Mouse (Mus musculus): ENCODE measurements at regions not wholly inside any gene's neighbourhood (a gene's known extent, or its start where the extent isn't known, plus 50 kb on each side); places are given as distances from the start of the nearest gene placed in this dataset.
A peak's percentile ranks its signal among the peaks of the same experiment; 100 is the strongest.

- TF ChIP-seq GATA1 (IDR thresholded peaks at IDR 0.05; ENCODE audit: low read length): no peak
These were observed 263.5 kb downstream of the Tecrl start for GRCm38 (mm10) chr5:83091483-83091882.

GRCm38 (mm10) chr5:83054819-83055218, 300.2 kb downstream of the Tecrl start:
- TF ChIP-seq GATA1 (IDR thresholded peaks at IDR 0.05; ENCODE audit: low read length): no peak

GRCm38 (mm10) chr5:83047214-83047613, 307.8 kb downstream of the Tecrl start:
- TF ChIP-seq GATA1 (IDR thresholded peaks at IDR 0.05; ENCODE audit: low read length): no peak

- no peak for TF ChIP-seq GATA1 (IDR thresholded peaks at IDR 0.05; ENCODE audit: low read length)
These were observed 325.3 kb downstream of the Tecrl start for GRCm38 (mm10) chr5:83029703-83030102.

- no peak for TF ChIP-seq GATA1 (IDR thresholded peaks at IDR 0.05; ENCODE audit: low read length)
These were observed 349.0 kb downstream of the Tecrl start for GRCm38 (mm10) chr5:83006038-83006437.

GRCm38 (mm10) chr5:82989056-82989455, 365.9 kb downstream of the Tecrl start:
- no peak for TF ChIP-seq GATA1 (IDR thresholded peaks at IDR 0.05; ENCODE audit: low read length)

GRCm38 (mm10) chr5:82969315-82969714, 385.7 kb downstream of the Tecrl start:
- no peak for TF ChIP-seq GATA1 (IDR thresholded peaks at IDR 0.05; ENCODE audit: low read length)

GRCm38 (mm10) chr5:82966824-82967223, 388.2 kb downstream of the Tecrl start:
- no peak for TF ChIP-seq GATA1 (IDR thresholded peaks at IDR 0.05; ENCODE audit: low read length)

GRCm38 (mm10) chr5:82966180-82966579, 388.8 kb downstream of the Tecrl start:
- TF ChIP-seq GATA1 (IDR thresholded peaks at IDR 0.05; ENCODE audit: low read length): no peak

GRCm38 (mm10) chr5:82964513-82964912, 390.5 kb downstream of the Tecrl start:
- TF ChIP-seq GATA1 (IDR thresholded peaks at IDR 0.05; ENCODE audit: low read length): no peak

- no peak for TF ChIP-seq GATA1 (IDR thresholded peaks at IDR 0.05; ENCODE audit: low read length)
These were observed 399.0 kb downstream of the Tecrl start for GRCm38 (mm10) chr5:82956012-82956411.

- TF ChIP-seq GATA1 (IDR thresholded peaks at IDR 0.05; ENCODE audit: low read length): peak; percentile 11
These were observed 407.9 kb downstream of the Tecrl start for GRCm38 (mm10) chr5:82947060-82947459.

- TF ChIP-seq GATA1 (IDR thresholded peaks at IDR 0.05; ENCODE audit: low read length): no peak
These were observed 415.2 kb downstream of the Tecrl start for GRCm38 (mm10) chr5:82939786-82940185.

- TF ChIP-seq GATA1 (IDR thresholded peaks at IDR 0.05; ENCODE audit: low read length): no peak
These were observed 455.6 kb downstream of the Tecrl start for GRCm38 (mm10) chr5:82899347-82899746.

- no peak for TF ChIP-seq GATA1 (IDR thresholded peaks at IDR 0.05; ENCODE audit: low read length)
These were observed 456.1 kb downstream of the Tecrl start for GRCm38 (mm10) chr5:82898912-82899311.

GRCm38 (mm10) chr5:82898389-82898788, 456.6 kb downstream of the Tecrl start:
- no peak for TF ChIP-seq GATA1 (IDR thresholded peaks at IDR 0.05; ENCODE audit: low read length)

- no peak for TF ChIP-seq GATA1 (IDR thresholded peaks at IDR 0.05; ENCODE audit: low read length)
These were observed 485.7 kb downstream of the Tecrl start for GRCm38 (mm10) chr5:82869264-82869663.

- no peak for TF ChIP-seq GATA1 (IDR thresholded peaks at IDR 0.05; ENCODE audit: low read length)
These were observed 490.6 kb downstream of the Tecrl start for GRCm38 (mm10) chr5:82864347-82864746.
